Mouse (Mus musculus): ENCODE measurements at regions not wholly inside any gene's neighbourhood (a gene's known extent, or its start where the extent isn't known, plus 50 kb on each side); places are given as distances from the start of the nearest gene placed in this dataset.
A peak's percentile ranks its signal among the peaks of the same experiment; 100 is the strongest.

DNA sequence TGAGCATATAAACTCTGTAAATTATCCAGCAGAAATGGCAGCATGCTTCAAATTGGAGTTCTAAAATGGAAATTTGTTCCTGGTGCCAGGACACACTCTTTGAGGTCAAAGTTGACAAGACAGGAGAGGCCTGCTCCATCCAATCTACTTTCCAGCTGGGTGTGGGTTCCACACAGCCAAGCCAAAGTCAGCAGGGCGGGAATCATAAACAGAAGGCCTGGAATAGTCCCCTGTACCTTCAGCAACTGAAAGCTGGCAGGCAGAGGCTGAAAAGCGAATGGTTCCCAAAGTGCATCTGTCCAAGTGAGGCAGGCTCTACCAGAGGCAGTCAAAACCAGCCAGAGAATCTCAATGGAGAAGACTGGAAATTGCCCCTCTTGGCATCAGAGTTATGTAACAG lies 208.4 kb upstream of the Mctp2 start:
- no peaks in the 10 kb centered on the region for H3K79me2 ChIP-seq (ENCODE audit: control insufficient read depth, insufficient read depth)
- no peaks in the 10 kb centered on the region for H3K27me3 ChIP-seq (ENCODE audit: control insufficient read depth, insufficient read depth, insufficient read length)
- H3K79me3 ChIP-seq (ENCODE audit: low read depth), result no peaks in the 10 kb centered on the region
- H3K4me3 ChIP-seq (ENCODE audit: insufficient read depth, poor library complexity, severe bottlenecking), result no peak overlapping the region
- H3K36me3 ChIP-seq (ENCODE audit: control insufficient read depth, insufficient read depth), result no peaks in the 10 kb centered on the region
- H3ac ChIP-seq (ENCODE audit: control insufficient read depth, insufficient read length, low read depth), result no peak overlapping the region
- TF ChIP-seq FOSL1 (IDR thresholded peaks at IDR 0.05; ENCODE audit: insufficient read depth, low read length, poor library complexity, severe bottlenecking) (no peak), MYOD1 (IDR thresholded peaks at IDR 0.05; ENCODE audit: control insufficient read depth, insufficient read length, low read depth) (no peak), CEBPB (IDR thresholded peaks at IDR 0.05; ENCODE audit: low read depth) (no peak), CTCF (IDR thresholded peaks at IDR 0.05; ENCODE audit: control insufficient read depth, insufficient read depth, insufficient read length) (no peak), USF1 (IDR thresholded peaks at IDR 0.05; ENCODE audit: low read depth) (no peak), MAX (IDR thresholded peaks at IDR 0.05) (no peak), MYOG (IDR thresholded peaks at IDR 0.05; ENCODE audit: control insufficient read depth, extremely low read depth, insufficient read length) (no peak)

GRCm38 (mm10) chr7:72518421-72518972 lies 212.1 kb upstream of the Mctp2 start:
- Histone ChIP-seq H3K4me3 (ENCODE audit: insufficient read depth, poor library complexity, severe bottlenecking) (no peak overlapping the region), H3K79me2 (ENCODE audit: control insufficient read depth, insufficient read depth) (no peaks in the 10 kb centered on the region), H3ac (ENCODE audit: control insufficient read depth, insufficient read length, low read depth) (no peak overlapping the region), H3K79me3 (ENCODE audit: low read depth) (no peaks in the 10 kb centered on the region), H3K36me3 (ENCODE audit: control insufficient read depth, insufficient read depth) (no peaks in the 10 kb centered on the region), H3K27me3 (ENCODE audit: control insufficient read depth, insufficient read depth, insufficient read length) (no peaks in the 10 kb centered on the region)
- no peak for TF ChIP-seq CTCF (IDR thresholded peaks at IDR 0.05; ENCODE audit: control insufficient read depth, insufficient read depth, insufficient read length)
- no peak for TF ChIP-seq MYOG (IDR thresholded peaks at IDR 0.05; ENCODE audit: control insufficient read depth, extremely low read depth, insufficient read length)
- TF ChIP-seq CEBPB (IDR thresholded peaks at IDR 0.05; ENCODE audit: low read depth), result no peak
- TF ChIP-seq MAX (IDR thresholded peaks at IDR 0.05), result no peak
- no peak for TF ChIP-seq USF1 (IDR thresholded peaks at IDR 0.05; ENCODE audit: low read depth)
- TF ChIP-seq MYOD1 (IDR thresholded peaks at IDR 0.05; ENCODE audit: control insufficient read depth, insufficient read length, low read depth), result no peak
- TF ChIP-seq FOSL1 (IDR thresholded peaks at IDR 0.05; ENCODE audit: insufficient read depth, low read length, poor library complexity, severe bottlenecking), result no peak

- Histone ChIP-seq H3K79me3 (ENCODE audit: low read depth) (no peaks in the 10 kb centered on the region), H3K4me3 (ENCODE audit: insufficient read depth, poor library complexity, severe bottlenecking) (no peak overlapping the region), H3K27me3 (ENCODE audit: control insufficient read depth, insufficient read depth, insufficient read length) (no peaks in the 10 kb centered on the region), H3ac (ENCODE audit: control insufficient read depth, insufficient read length, low read depth) (no peak overlapping the region), H3K79me2 (ENCODE audit: control insufficient read depth, insufficient read depth) (no peaks in the 10 kb centered on the region), H3K36me3 (ENCODE audit: control insufficient read depth, insufficient read depth) (no peaks in the 10 kb centered on the region)
- TF ChIP-seq CEBPB (IDR thresholded peaks at IDR 0.05; ENCODE audit: low read depth), result peak; percentile 39
- TF ChIP-seq MAX (IDR thresholded peaks at IDR 0.05), result no peak
- TF ChIP-seq CTCF (IDR thresholded peaks at IDR 0.05; ENCODE audit: control insufficient read depth, insufficient read depth, insufficient read length), result no peak
Measured at GRCm38 (mm10) chr7:72519359-72520115, 213.1 kb upstream of the Mctp2 start.

GRCm38 (mm10) chr7:72528873-72529272 lies 222.5 kb upstream of the Mctp2 start:
- no peak overlapping the region for H3K4me3 ChIP-seq (ENCODE audit: insufficient read depth, poor library complexity, severe bottlenecking)
- peak; percentile 29 for TF ChIP-seq CEBPB (IDR thresholded peaks at IDR 0.05; ENCODE audit: low read depth)
- no peak for TF ChIP-seq MYOG (IDR thresholded peaks at IDR 0.05; ENCODE audit: control insufficient read depth, extremely low read depth, insufficient read length)
- H3ac ChIP-seq (ENCODE audit: control insufficient read depth, insufficient read length, low read depth), result no peak overlapping the region
- H3K36me3 ChIP-seq (ENCODE audit: control insufficient read depth, insufficient read depth), result no peaks in the 10 kb centered on the region
- H3K79me2 ChIP-seq (ENCODE audit: control insufficient read depth, insufficient read depth), result no peaks in the 10 kb centered on the region
- H3K27me3 ChIP-seq (ENCODE audit: control insufficient read depth, insufficient read depth, insufficient read length), result no peaks in the 10 kb centered on the region
- no peaks in the 10 kb centered on the region for H3K79me3 ChIP-seq (ENCODE audit: low read depth)

DNA sequence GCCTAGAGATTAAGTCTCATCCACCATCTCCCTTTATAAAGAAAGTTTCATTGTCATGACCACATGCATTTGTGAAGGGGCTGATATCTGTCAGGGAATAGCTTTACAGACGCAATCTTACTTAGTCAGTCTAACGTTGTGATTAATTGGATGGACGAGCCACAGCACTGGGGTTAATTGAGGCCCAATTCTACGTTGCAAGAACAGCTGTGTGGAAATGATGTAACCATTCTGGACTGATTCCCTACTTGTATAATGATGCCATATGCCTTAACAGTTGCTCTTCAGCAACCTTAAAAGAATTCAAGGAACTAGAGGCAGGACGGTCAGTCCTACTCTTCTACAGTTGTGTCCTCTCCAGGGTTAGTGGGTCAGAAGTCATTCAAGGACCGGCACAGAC lies 231.9 kb upstream of the Mctp2 start:
- H3K4me3 ChIP-seq (ENCODE audit: insufficient read depth, poor library complexity, severe bottlenecking), result no peak overlapping the region
- H3K36me3 ChIP-seq (ENCODE audit: control insufficient read depth, insufficient read depth), result no peaks in the 10 kb centered on the region
- no peaks in the 10 kb centered on the region for H3K79me3 ChIP-seq (ENCODE audit: low read depth)
- H3K79me2 ChIP-seq (ENCODE audit: control insufficient read depth, insufficient read depth), result no peaks in the 10 kb centered on the region
- no peaks in the 10 kb centered on the region for H3K27me3 ChIP-seq (ENCODE audit: control insufficient read depth, insufficient read depth, insufficient read length)
- no peak overlapping the region for H3ac ChIP-seq (ENCODE audit: control insufficient read depth, insufficient read length, low read depth)
- TF ChIP-seq MYOD1 (IDR thresholded peaks at IDR 0.05; ENCODE audit: control insufficient read depth, insufficient read length, low read depth), result peak; percentile 74
- no peak for TF ChIP-seq CTCF (IDR thresholded peaks at IDR 0.05; ENCODE audit: control insufficient read depth, insufficient read depth, insufficient read length)

- H3K79me2 ChIP-seq (ENCODE audit: control insufficient read depth, insufficient read depth), result no peaks in the 10 kb centered on the region
- no peaks in the 10 kb centered on the region for H3K36me3 ChIP-seq (ENCODE audit: control insufficient read depth, insufficient read depth)
- no peaks in the 10 kb centered on the region for H3K79me3 ChIP-seq (ENCODE audit: low read depth)
- no peak overlapping the region for H3ac ChIP-seq (ENCODE audit: control insufficient read depth, insufficient read length, low read depth)
- no peaks in the 10 kb centered on the region for H3K27me3 ChIP-seq (ENCODE audit: control insufficient read depth, insufficient read depth, insufficient read length)
- no peak for TF ChIP-seq MAX (IDR thresholded peaks at IDR 0.05)
- peak; percentile 52 for TF ChIP-seq MYOD1 (IDR thresholded peaks at IDR 0.05; ENCODE audit: control insufficient read depth, insufficient read length, low read depth)
- peak; percentile 78 for TF ChIP-seq CEBPB (IDR thresholded peaks at IDR 0.05; ENCODE audit: low read depth)
- no peak for TF ChIP-seq MYOG (IDR thresholded peaks at IDR 0.05; ENCODE audit: control insufficient read depth, extremely low read depth, insufficient read length)
- TF ChIP-seq FOSL1 (IDR thresholded peaks at IDR 0.05; ENCODE audit: insufficient read depth, low read length, poor library complexity, severe bottlenecking), result no peak
- no peak for TF ChIP-seq USF1 (IDR thresholded peaks at IDR 0.05; ENCODE audit: low read depth)
- TF ChIP-seq CTCF (IDR thresholded peaks at IDR 0.05; ENCODE audit: control insufficient read depth, insufficient read depth, insufficient read length), result no peak
- H3K4me3 ChIP-seq (ENCODE audit: insufficient read depth, poor library complexity, severe bottlenecking), result no peak overlapping the region
Measured at GRCm38 (mm10) chr7:72539915-72540314, 233.5 kb upstream of the Mctp2 start.
